Mouse (Mus musculus) intestine, embryonic 14.5 days (tissue): ENCODE measurements around the gene Haus8. TPM values are rescaled to one million over a fixed set of nuclear protein-coding genes. Genes with fewer than 3 reads are reported as not detected.
"Not testable (repeated sequence)": the region's sequence is repeated elsewhere in the genome, so short reads cannot be mapped to it uniquely, and the experiment has no call there.

ENCODE experiments used
- ATAC-seq: fragments of 200-750 bp; cut with Nextera tagmentation; replicated peaks from 2 replicates; pipeline ENCODE4 v1.8.0; 2017; ENCODE audit warnings: low read depth, moderate number of reproducible peaks, moderate TSS enrichment, moderate library complexity; ENCODE audit not compliant: low FRiP score, low TSS enrichment
- DNase-seq: peaks from one replicate; pipeline ENCODE4 v3.0.0-alpha.2; 2018; ENCODE audit warnings: low spot score
- H3K27ac ChIP-seq: fragments of 300-500 bp; sonication (generic); 2 replicates; pipeline ENCODE4 v1.5.1; 2014; ENCODE audit warnings: low read depth, mild to moderate bottlenecking, control low read depth
- H3K27me3 ChIP-seq: fragments of 300-500 bp; sonication (generic); replicated peaks from 2 replicates; pipeline ENCODE4 v1.6.1; 2014; ENCODE audit warnings: low read length, control low read depth; ENCODE audit not compliant: control insufficient read depth, insufficient read depth
- H3K36me3 ChIP-seq: fragments of 300-500 bp; sonication (generic); 2 replicates; pipeline ENCODE4 v1.6.1; 2014; ENCODE audit warnings: low read length, control low read depth; ENCODE audit not compliant: control insufficient read depth, insufficient read depth
- H3K4me1 ChIP-seq: fragments of 300-500 bp; sonication (generic); replicated peaks from 2 replicates; pipeline ENCODE4 v1.6.1; 2014; ENCODE audit warnings: low read length, control low read depth, mixed read lengths; ENCODE audit not compliant: control insufficient read depth, insufficient read depth
- H3K4me2 ChIP-seq: fragments of 300-500 bp; sonication (generic); 2 replicates; pipeline ENCODE4 v1.6.1; 2014; ENCODE audit warnings: low read length
- H3K4me3 ChIP-seq: fragments of 300-500 bp; sonication (generic); 2 replicates; pipeline ENCODE4 v1.5.1; 2014; ENCODE audit warnings: low read depth, low read length, control low read depth, mixed read lengths
- H3K9ac ChIP-seq: fragments of 300-500 bp; sonication (generic); 2 replicates; pipeline ENCODE4 v1.6.1; 2014; ENCODE audit warnings: mild to moderate bottlenecking, low read length
- H3K9me3 ChIP-seq: fragments of 300-500 bp; sonication (generic); 2 replicates; pipeline ENCODE4 v1.6.1; 2016; ENCODE audit warnings: low read length, control low read depth; ENCODE audit not compliant: control insufficient read depth
- whole genome bisulfite sequencing: fragments of 180-500 bp; shearing (Covaris S2); extraction: QIAGEN DNeasy Blood & Tissue Kit; methylation state at CpG from one replicate; pipeline ENCODE4 v1.1.7; 2014; 5-methylcytosine and 5-hydroxymethylcytosine counted together
- polyA plus RNA-seq: library from polyadenylated mRNA; unstranded; fragments of >200 nt; fragmentation: Nextera tagmentation; extraction: Ambion mirVana; gene quantifications from 2 replicates; pipeline ENCODE4 v1.2.1, GENCODE M21; 2014

Haus8 gene
- polyA plus RNA-seq, 1 experiment from 2014 or later, result 47.9 TPM

DNA sequence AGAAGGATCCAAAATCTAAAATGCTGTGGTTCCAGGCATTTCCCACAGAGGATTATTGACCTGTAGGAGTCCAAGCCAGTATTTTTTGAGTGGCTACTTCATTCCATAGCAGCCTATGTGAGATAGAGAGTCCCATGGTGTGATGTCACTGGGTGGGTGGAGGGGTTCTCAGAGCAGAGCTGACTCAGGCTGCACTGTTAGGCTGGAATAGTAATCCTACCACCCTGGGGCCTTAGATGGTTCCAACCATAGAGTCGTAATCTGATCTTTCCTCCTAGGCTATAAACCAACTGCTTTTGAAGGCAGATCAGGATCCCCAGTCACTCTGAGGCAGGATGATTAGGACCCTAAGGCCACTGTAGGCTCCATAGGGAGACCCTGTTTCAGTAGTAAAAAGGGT, 6.7 kb upstream of the Haus8 start:
- WGBS, result 81% methylated on average over 1 of the region's 1 CpGs

DNA sequence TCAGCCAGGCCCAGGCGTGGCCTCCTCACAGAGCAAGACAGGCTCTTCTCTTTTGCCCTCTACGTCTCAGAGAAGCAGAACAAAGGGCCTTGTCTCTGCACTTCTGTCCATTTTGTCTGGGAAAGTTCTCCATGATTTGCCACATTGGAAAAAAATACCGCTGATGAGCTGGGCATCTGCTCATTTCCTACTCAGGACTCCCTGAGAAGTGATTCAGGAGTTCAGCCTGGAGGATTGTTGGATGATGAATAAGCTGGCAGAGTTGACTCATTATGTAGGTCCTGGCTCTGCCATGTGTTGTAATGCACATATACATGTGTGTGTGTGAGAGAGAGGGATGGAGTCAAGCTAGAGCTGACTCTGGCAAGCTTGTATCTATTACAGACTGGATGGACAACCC, 3.4 kb upstream of the Haus8 start:
- ATAC-seq (no peak), DNase-seq (no peak)
- no peak overlapping the region for H3K9ac ChIP-seq
- no peak overlapping the region for H3K4me2 ChIP-seq
- no peak overlapping the region for H3K27ac ChIP-seq
- 86% methylated on average over 3 of the region's 3 CpGs for WGBS
- H3K27me3 ChIP-seq, result no peaks in the 10 kb centered on the region
- H3K4me3 ChIP-seq, result no peak overlapping the region
- H3K36me3 ChIP-seq, result peaks cover 3% of the 10 kb centered on the region; the same call in 1 of the 2 replicates
- H3K9me3 ChIP-seq, result no peaks in the 10 kb centered on the region
- H3K4me1 ChIP-seq, result peaks cover 14% of the 10 kb centered on the region

More for the DNA sequence above, 6.7 kb upstream of the Haus8 start:
- not testable (repeated sequence) for ATAC-seq, H3K27me3 ChIP-seq, DNase-seq, H3K4me3 ChIP-seq, H3K4me1 ChIP-seq, H3K9me3 ChIP-seq, H3K4me2 ChIP-seq, H3K9ac ChIP-seq, H3K27ac ChIP-seq, H3K36me3 ChIP-seq

GRCm38 (mm10) chr8:71274478-71274877, 1.7 kb upstream of the Haus8 start:
- Histone ChIP-seq H3K4me3 (no peak overlapping the region), H3K9me3 (no peaks in the 10 kb centered on the region)
- DNase-seq, result no peak

GRCm38 (mm10) chr8:71273151-71273510, 397 bp upstream of the Haus8 start:
- no peaks in the 10 kb centered on the region for H3K9me3 ChIP-seq
- H3K27me3 ChIP-seq, result no peaks in the 10 kb centered on the region
- H3K27ac ChIP-seq, result peak overlapping the region; percentile 82
- DNase-seq (peak; percentile 81), ATAC-seq (peak; percentile 14)
- WGBS, result under 1% methylated on average over 14 of the region's 14 CpGs
- peak overlapping the region; percentile 72 for H3K4me3 ChIP-seq
- H3K36me3 ChIP-seq, result peaks cover 3% of the 10 kb centered on the region; the same call in 1 of the 2 replicates
- peak overlapping the region; percentile 66 for H3K9ac ChIP-seq
- peak overlapping the region; percentile 75 for H3K4me2 ChIP-seq
- peaks cover 14% of the 10 kb centered on the region for H3K4me1 ChIP-seq

More at GRCm38 (mm10) chr8:71274478-71274877, 1.7 kb upstream of the Haus8 start:
- H3K27me3 ChIP-seq, result no peaks in the 10 kb centered on the region
- H3K4me1 ChIP-seq, result peaks cover 14% of the 10 kb centered on the region
- H3K9ac ChIP-seq, result no peak overlapping the region
- no peak overlapping the region for H3K4me2 ChIP-seq
- H3K27ac ChIP-seq, result no peak overlapping the region
- H3K36me3 ChIP-seq, result peaks cover 3% of the 10 kb centered on the region; the same call in 1 of the 2 replicates
- no peak for ATAC-seq

DNA sequence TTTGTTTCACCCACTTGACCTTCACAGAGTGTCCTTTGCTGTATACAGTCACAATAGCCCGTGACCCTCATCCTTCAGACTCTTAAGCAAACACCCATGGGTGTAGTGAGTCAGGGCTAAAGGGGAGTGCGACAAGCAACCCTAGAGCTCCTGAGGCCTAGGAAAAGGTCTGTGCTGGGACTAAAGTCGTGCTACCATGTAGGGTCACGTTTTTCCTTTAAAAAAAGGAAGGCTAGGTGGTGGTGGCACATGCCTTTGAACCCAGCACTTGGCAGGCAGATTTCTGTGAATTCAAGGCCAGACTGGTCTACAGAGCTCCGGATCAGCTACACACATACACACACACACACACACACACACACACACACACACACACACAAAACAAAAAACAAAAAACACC, 1.1 kb downstream of the Haus8 start:
- H3K9ac ChIP-seq, result peak overlapping the region; percentile 58
- peak overlapping the region; percentile 47; the same call in 1 of the 2 replicates for H3K27ac ChIP-seq
- ATAC-seq (peak; percentile 1; the same call in 1 of the 2 replicates), DNase-seq (no peak)
- no peaks in the 10 kb centered on the region for H3K9me3 ChIP-seq
- H3K27me3 ChIP-seq, result no peaks in the 10 kb centered on the region
- peaks cover 14% of the 10 kb centered on the region for H3K4me1 ChIP-seq
- H3K4me2 ChIP-seq, result peak overlapping the region; percentile 60
- peaks cover 3% of the 10 kb centered on the region; the same call in 1 of the 2 replicates for H3K36me3 ChIP-seq
- H3K4me3 ChIP-seq, result peak overlapping the region; percentile 72
- WGBS, result 19% methylated on average over 5 of the region's 5 CpGs

DNA sequence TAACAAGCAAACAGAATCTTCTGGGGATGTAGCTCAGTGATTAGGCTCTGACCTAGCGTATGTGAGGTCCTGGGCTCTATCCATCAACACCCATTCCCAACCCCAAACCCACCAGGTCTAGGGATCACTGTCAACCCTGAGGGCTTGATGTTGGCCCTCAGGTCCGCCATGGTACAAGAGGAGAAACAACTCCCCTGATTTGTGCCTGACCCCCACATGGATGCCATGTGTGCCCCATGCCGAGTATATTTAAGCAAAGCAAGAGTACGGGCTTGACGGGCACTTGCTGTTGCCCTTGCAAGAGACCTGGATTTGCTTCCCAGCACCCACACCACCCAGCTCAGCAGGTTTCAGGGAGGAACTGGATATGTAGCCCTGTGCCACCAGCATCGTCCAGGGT, 4.4 kb downstream of the Haus8 start:
- not testable (repeated sequence) for H3K27me3 ChIP-seq, DNase-seq, ATAC-seq, H3K9me3 ChIP-seq, H3K36me3 ChIP-seq, H3K4me1 ChIP-seq, H3K4me2 ChIP-seq, H3K27ac ChIP-seq, H3K9ac ChIP-seq, H3K4me3 ChIP-seq
- 94% methylated on average over 6 of the region's 6 CpGs for WGBS

- 0 out of 2 replicates have a peak, but pooled peaks cover 3% of the 10 kb centered on the region for H3K4me1 ChIP-seq
- WGBS, result 94% methylated on average over 2 of the region's 2 CpGs
- no peak overlapping the region for H3K9ac ChIP-seq
- ATAC-seq, result no peak
- no peak overlapping the region for H3K4me2 ChIP-seq
- H3K27ac ChIP-seq, result no peak overlapping the region
- H3K27me3 ChIP-seq, result no peaks in the 10 kb centered on the region
- peaks cover 8% of the 10 kb centered on the region for H3K36me3 ChIP-seq
- H3K4me3 ChIP-seq, result no peak overlapping the region
- no peak for DNase-seq
- no peaks in the 10 kb centered on the region for H3K9me3 ChIP-seq
These were observed 5.0 kb downstream of the Haus8 start for GRCm38 (mm10) chr8:71267690-71268089.

GRCm38 (mm10) chr8:71261234-71261633, 11.5 kb downstream of the Haus8 start:
- H3K9ac ChIP-seq, result no peak overlapping the region
- H3K9me3 ChIP-seq, result no peaks in the 10 kb centered on the region
- ATAC-seq (no peak), DNase-seq (no peak)
- H3K27ac ChIP-seq, result no peak overlapping the region
- H3K4me2 ChIP-seq, result no peak overlapping the region
- H3K27me3 ChIP-seq, result no peaks in the 10 kb centered on the region
- H3K36me3 ChIP-seq, result peaks cover 19% of the 10 kb centered on the region
- no peaks in the 10 kb centered on the region for H3K4me1 ChIP-seq
- H3K4me3 ChIP-seq, result no peak overlapping the region

GRCm38 (mm10) chr8:71256545-71257232, 16.0 kb downstream of the Haus8 start:
- WGBS, result 93% methylated on average over 3 of the region's 3 CpGs
- no peak for DNase-seq

More at GRCm38 (mm10) chr8:71256545-71257232, 16.0 kb downstream of the Haus8 start:
- Histone ChIP-seq H3K4me1 (no peaks in the 10 kb centered on the region), H3K27me3 (no peaks in the 10 kb centered on the region), H3K9me3 (no peaks in the 10 kb centered on the region), H3K36me3 (peaks cover 40% of the 10 kb centered on the region), H3K27ac (no peak overlapping the region), H3K4me2 (no peak overlapping the region), H3K4me3 (no peak overlapping the region), H3K9ac (no peak overlapping the region)
- ATAC-seq, result no peak
